Mouse (Mus musculus): ENCODE data around the gene Phactr1. TPM values are rescaled to one million over a fixed set of nuclear protein-coding genes. Genes with fewer than 3 reads are reported as not detected.
A peak's percentile ranks its signal among the peaks of the same experiment; 100 is the strongest.

The Phactr1 gene
- polyA plus RNA-seq, 1 experiment from 2014 or later, result 0.61 TPM

GRCm38 (mm10) chr13:42895980-42896379 is 215.6 kb downstream of the Phactr1 start:
- ATAC-seq (ENCODE audit: low read depth), result no peak
- H3K4me2 ChIP-seq (ENCODE audit: low read depth, low read length), result no peak overlapping the region
- 73% methylated on average over 3 of the region's 3 CpGs for WGBS (ENCODE audit: insufficient replicate concordance)

GRCm38 (mm10) chr13:42899611-42900010 is 219.2 kb downstream of the Phactr1 start:
- Histone ChIP-seq H3K27ac (ENCODE audit: low read length) (no peak overlapping the region), H3K36me3 (ENCODE audit: control insufficient read depth, insufficient read depth) (no peaks in the 10 kb centered on the region)
- 43% methylated on average over 3 of the region's 3 CpGs for WGBS (ENCODE audit: insufficient replicate concordance)

More at GRCm38 (mm10) chr13:42895980-42896379, 215.6 kb downstream of the Phactr1 start:
- no peaks in the 10 kb centered on the region for H3K27me3 ChIP-seq (ENCODE audit: control insufficient read depth, insufficient read depth, low read depth, low read length)
- H3K36me3 ChIP-seq (ENCODE audit: control insufficient read depth, insufficient read depth), result no peaks in the 10 kb centered on the region
- no peaks in the 10 kb centered on the region for H3K9me3 ChIP-seq (replicated peaks; ENCODE audit: control insufficient read depth, low read length)
- H3K4me3 ChIP-seq (ENCODE audit: low read depth, low read length), result no peak overlapping the region
- no peaks in the 10 kb centered on the region for H3K4me1 ChIP-seq (ENCODE audit: control insufficient read depth, low read depth, low read length)
- H3K9ac ChIP-seq (ENCODE audit: low read depth, low read length), result no peak overlapping the region
- H3K27ac ChIP-seq (ENCODE audit: low read length), result no peak overlapping the region

DNA sequence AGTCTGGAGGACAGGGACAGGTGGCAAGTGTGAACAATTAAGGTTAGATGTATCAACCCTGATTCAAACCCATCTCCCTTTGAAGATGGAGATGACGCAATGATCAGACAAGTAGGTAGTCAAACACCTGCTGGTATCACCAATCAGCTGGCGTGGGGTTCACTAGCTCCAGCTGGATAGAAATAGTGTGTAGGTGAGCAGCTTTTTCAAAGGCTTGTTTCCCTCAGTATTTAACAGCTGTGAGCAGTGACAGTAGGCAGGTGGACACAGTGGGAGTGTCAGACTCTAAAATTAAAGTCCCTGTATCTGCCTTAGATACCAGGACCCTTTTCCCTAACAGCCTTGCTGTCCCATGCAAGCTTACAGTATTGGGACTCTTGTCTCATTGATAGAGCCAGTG is 221.4 kb downstream of the Phactr1 start:
- no peak overlapping the region for H3K4me2 ChIP-seq (ENCODE audit: low read depth, low read length)
- H3K27ac ChIP-seq (ENCODE audit: low read length), result no peak overlapping the region
- no peaks in the 10 kb centered on the region for H3K36me3 ChIP-seq (ENCODE audit: control insufficient read depth, insufficient read depth)
- ATAC-seq (ENCODE audit: low read depth), result no peak
- H3K9me3 ChIP-seq (replicated peaks; ENCODE audit: control insufficient read depth, low read length), result no peaks in the 10 kb centered on the region
- no peaks in the 10 kb centered on the region for H3K4me1 ChIP-seq (ENCODE audit: control insufficient read depth, low read depth, low read length)
- WGBS (ENCODE audit: insufficient replicate concordance), result 58% methylated on average over 2 of the region's 2 CpGs
- no peak overlapping the region for H3K4me3 ChIP-seq (ENCODE audit: low read depth, low read length)
- no peak overlapping the region for H3K9ac ChIP-seq (ENCODE audit: low read depth, low read length)
- no peaks in the 10 kb centered on the region for H3K27me3 ChIP-seq (ENCODE audit: control insufficient read depth, insufficient read depth, low read depth, low read length)

More at GRCm38 (mm10) chr13:42899611-42900010, 219.2 kb downstream of the Phactr1 start:
- H3K9me3 ChIP-seq (replicated peaks; ENCODE audit: control insufficient read depth, low read length), result no peaks in the 10 kb centered on the region
- no peak overlapping the region for H3K4me3 ChIP-seq (ENCODE audit: low read depth, low read length)
- ATAC-seq (ENCODE audit: low read depth), result no peak
- no peak overlapping the region for H3K4me2 ChIP-seq (ENCODE audit: low read depth, low read length)
- no peak overlapping the region for H3K9ac ChIP-seq (ENCODE audit: low read depth, low read length)
- no peaks in the 10 kb centered on the region for H3K4me1 ChIP-seq (ENCODE audit: control insufficient read depth, low read depth, low read length)
- H3K27me3 ChIP-seq (ENCODE audit: control insufficient read depth, insufficient read depth, low read depth, low read length), result no peaks in the 10 kb centered on the region

- H3K9ac ChIP-seq (ENCODE audit: low read depth, low read length), result no peak overlapping the region
- no peak for ATAC-seq (ENCODE audit: low read depth)
- no peaks in the 10 kb centered on the region for H3K27me3 ChIP-seq (ENCODE audit: control insufficient read depth, insufficient read depth, low read depth, low read length)
- no peaks in the 10 kb centered on the region for H3K9me3 ChIP-seq (replicated peaks; ENCODE audit: control insufficient read depth, low read length)
- H3K4me3 ChIP-seq (ENCODE audit: low read depth, low read length), result no peak overlapping the region
- no peaks in the 10 kb centered on the region for H3K36me3 ChIP-seq (ENCODE audit: control insufficient read depth, insufficient read depth)
- H3K4me2 ChIP-seq (ENCODE audit: low read depth, low read length), result no peak overlapping the region
- H3K4me1 ChIP-seq (ENCODE audit: control insufficient read depth, low read depth, low read length), result no peaks in the 10 kb centered on the region
- H3K27ac ChIP-seq (ENCODE audit: low read length), result no peak overlapping the region
- WGBS (ENCODE audit: insufficient replicate concordance), result 58% methylated on average over 3 of the region's 3 CpGs
These were observed 222.4 kb downstream of the Phactr1 start for GRCm38 (mm10) chr13:42902859-42903258.

- Histone ChIP-seq H3K4me2 (ENCODE audit: low read depth, low read length) (no peak overlapping the region), H3K36me3 (ENCODE audit: control insufficient read depth, insufficient read depth) (no peaks in the 10 kb centered on the region), H3K27ac (ENCODE audit: low read length) (no peak overlapping the region), H3K4me1 (ENCODE audit: control insufficient read depth, low read depth, low read length) (no peaks in the 10 kb centered on the region), H3K27me3 (ENCODE audit: control insufficient read depth, insufficient read depth, low read depth, low read length) (no peaks in the 10 kb centered on the region), H3K9me3 (replicated peaks; ENCODE audit: control insufficient read depth, low read length) (no peaks in the 10 kb centered on the region), H3K4me3 (ENCODE audit: low read depth, low read length) (no peak overlapping the region), H3K9ac (ENCODE audit: low read depth, low read length) (no peak overlapping the region)
- 19% methylated on average over 4 of the region's 4 CpGs for WGBS (ENCODE audit: insufficient replicate concordance)
- ATAC-seq (ENCODE audit: low read depth), result no peak
These were observed 225.4 kb downstream of the Phactr1 start for GRCm38 (mm10) chr13:42905818-42906217.

GRCm38 (mm10) chr13:42906990-42907389 is 226.6 kb downstream of the Phactr1 start:
- H3K27ac ChIP-seq (ENCODE audit: low read length), result no peak overlapping the region
- no peak overlapping the region for H3K9ac ChIP-seq (ENCODE audit: low read depth, low read length)
- H3K27me3 ChIP-seq (ENCODE audit: control insufficient read depth, insufficient read depth, low read depth, low read length), result no peaks in the 10 kb centered on the region
- ATAC-seq (ENCODE audit: low read depth), result no peak
- H3K4me3 ChIP-seq (ENCODE audit: low read depth, low read length), result no peak overlapping the region
- no peak overlapping the region for H3K4me2 ChIP-seq (ENCODE audit: low read depth, low read length)
- H3K4me1 ChIP-seq (ENCODE audit: control insufficient read depth, low read depth, low read length), result no peaks in the 10 kb centered on the region
- 61% methylated on average over 12 of the region's 12 CpGs for WGBS (ENCODE audit: insufficient replicate concordance)
- no peaks in the 10 kb centered on the region for H3K9me3 ChIP-seq (replicated peaks; ENCODE audit: control insufficient read depth, low read length)
- no peaks in the 10 kb centered on the region for H3K36me3 ChIP-seq (ENCODE audit: control insufficient read depth, insufficient read depth)

DNA sequence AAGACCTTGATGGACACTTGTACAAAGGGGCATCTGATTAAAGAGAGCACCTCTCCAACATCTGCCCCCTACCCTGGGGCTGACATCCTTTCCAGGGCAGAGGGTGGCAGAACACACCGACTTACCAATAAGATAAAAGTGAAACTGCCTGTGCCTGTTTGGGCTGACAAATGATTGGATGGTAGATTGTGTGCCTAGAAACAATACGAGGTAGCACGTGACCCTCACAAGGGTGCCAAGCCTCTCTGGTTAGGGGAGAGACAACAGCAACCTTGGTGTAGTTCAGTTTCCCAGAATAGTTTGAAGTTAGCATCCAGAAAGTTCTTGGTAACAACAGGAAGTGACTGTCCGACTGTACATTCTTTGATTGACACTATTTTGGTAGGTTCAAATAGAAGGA is 234.7 kb downstream of the Phactr1 start:
- no peak for ATAC-seq (ENCODE audit: low read depth)
- Histone ChIP-seq H3K27ac (ENCODE audit: low read length) (no peak overlapping the region), H3K4me3 (ENCODE audit: low read depth, low read length) (no peak overlapping the region), H3K4me1 (ENCODE audit: control insufficient read depth, low read depth, low read length) (no peaks in the 10 kb centered on the region), H3K4me2 (ENCODE audit: low read depth, low read length) (no peak overlapping the region), H3K27me3 (ENCODE audit: control insufficient read depth, insufficient read depth, low read depth, low read length) (peaks cover 24% of the 10 kb centered on the region), H3K36me3 (ENCODE audit: control insufficient read depth, insufficient read depth) (no peaks in the 10 kb centered on the region), H3K9me3 (replicated peaks; ENCODE audit: control insufficient read depth, low read length) (no peaks in the 10 kb centered on the region), H3K9ac (ENCODE audit: low read depth, low read length) (no peak overlapping the region)
- WGBS (ENCODE audit: insufficient replicate concordance), result 32% methylated on average over 4 of the region's 4 CpGs

DNA sequence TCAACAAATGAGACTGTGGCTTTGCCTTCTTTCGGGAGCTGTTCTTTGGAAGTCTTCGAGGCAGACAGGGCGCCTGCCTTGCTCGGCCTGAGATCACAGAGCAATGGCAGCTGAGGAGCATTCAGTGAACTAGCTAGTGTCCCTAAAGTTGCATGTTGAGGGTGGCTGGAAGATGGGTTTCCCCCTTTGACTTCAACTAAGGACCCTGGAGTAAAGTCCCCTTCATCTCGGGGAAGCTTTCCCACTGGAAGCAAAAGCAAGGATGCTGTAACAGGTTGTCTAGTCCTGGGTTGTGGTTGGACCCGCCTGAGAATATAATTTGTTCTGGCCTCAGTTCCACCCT is 235.4 kb downstream of the Phactr1 start:
- no peak for ATAC-seq (ENCODE audit: low read depth)
- H3K4me2 ChIP-seq (ENCODE audit: low read depth, low read length), result no peak overlapping the region; the same call in 1 of the 2 replicates
- H3K4me1 ChIP-seq (ENCODE audit: control insufficient read depth, low read depth, low read length), result no peaks in the 10 kb centered on the region
- H3K9ac ChIP-seq (ENCODE audit: low read depth, low read length), result no peak overlapping the region
- H3K36me3 ChIP-seq (ENCODE audit: control insufficient read depth, insufficient read depth), result no peaks in the 10 kb centered on the region
- H3K27me3 ChIP-seq (ENCODE audit: control insufficient read depth, insufficient read depth, low read depth, low read length), result peaks cover 24% of the 10 kb centered on the region
- no peak overlapping the region; the same call in 1 of the 2 replicates for H3K4me3 ChIP-seq (ENCODE audit: low read depth, low read length)
- H3K27ac ChIP-seq (ENCODE audit: low read length), result no peak overlapping the region
- WGBS (ENCODE audit: insufficient replicate concordance), result 18% methylated on average over 6 of the region's 6 CpGs
- H3K9me3 ChIP-seq (replicated peaks; ENCODE audit: control insufficient read depth, low read length), result no peaks in the 10 kb centered on the region

GRCm38 (mm10) chr13:42916194-42917033 is 236.0 kb downstream of the Phactr1 start:
- no peaks in the 10 kb centered on the region for H3K36me3 ChIP-seq (ENCODE audit: control insufficient read depth, insufficient read depth)
- peak overlapping the region; percentile 48 for H3K4me3 ChIP-seq (ENCODE audit: low read depth, low read length)
- H3K9me3 ChIP-seq (replicated peaks; ENCODE audit: control insufficient read depth, low read length), result no peaks in the 10 kb centered on the region
- ATAC-seq (ENCODE audit: low read depth), result no peak
- no peak overlapping the region for H3K27ac ChIP-seq (ENCODE audit: low read length)
- 1% methylated on average over 74 of the region's 74 CpGs for WGBS (ENCODE audit: insufficient replicate concordance)
- H3K4me1 ChIP-seq (ENCODE audit: control insufficient read depth, low read depth, low read length), result no peaks in the 10 kb centered on the region
- peak overlapping the region; percentile 57 for H3K4me2 ChIP-seq (ENCODE audit: low read depth, low read length)
- no peak overlapping the region for H3K9ac ChIP-seq (ENCODE audit: low read depth, low read length)
- peaks cover 24% of the 10 kb centered on the region for H3K27me3 ChIP-seq (ENCODE audit: control insufficient read depth, insufficient read depth, low read depth, low read length)
